Mouse (Mus musculus) kidney, adult 2 months (tissue): ENCODE results near the gene Rgs19.

Experiments used
- CTCF ChIP-seq: fragments of 200-500 bp; conservative IDR thresholded peaks from 2 replicates; pipeline ENCODE4 v1.5.1; 2011; ENCODE audit warnings: low read depth, mild to moderate bottlenecking, control low read depth, low read length, moderate library complexity, mixed read lengths; ENCODE audit not compliant: insufficient read depth, insufficient read length
- POLR2A ChIP-seq: fragments of 200-500 bp; IDR thresholded peaks from one replicate; pipeline ENCODE4 v1.6.1; 2011; ENCODE audit warnings: low read depth, low read length, control low read depth

- TF ChIP-seq POLR2A: no peak
- TF ChIP-seq CTCF: no peak
These were observed 8.1 kb downstream of the Rgs19 start for GRCm38 (mm10) chr2:181685686-181686085.
